Mouse (Mus musculus): ENCODE results near the gene Igll1.
A peak's percentile ranks its signal among the peaks of the same experiment; 100 is the strongest.

The Igll1 gene

GRCm38 (mm10) chr16:16852411-16852810 lies 11.4 kb downstream of the Igll1 start:
- no peak for DNase-seq

- no peak for DNase-seq
Measured at GRCm38 (mm10) chr16:16849196-16849595, 14.6 kb downstream of the Igll1 start.

GRCm38 (mm10) chr16:16829671-16830070 lies 34.1 kb downstream of the Igll1 start:
- DNase-seq, result no peak

GRCm38 (mm10) chr16:16828757-16829615 lies 34.8 kb downstream of the Igll1 start, which contains the start of gene Spag6l:
Gene Spag6l (minus strand): TSS chr16:16829456.
- peak; percentile 31 for DNase-seq

- DNase-seq, result no peak
Measured at GRCm38 (mm10) chr16:16826223-16826622, 37.6 kb downstream of the Igll1 start.

GRCm38 (mm10) chr16:16825476-16825875 lies 38.3 kb downstream of the Igll1 start:
- DNase-seq, result peak; percentile 10

Measured in kidney, adult 9 months (tissue).